Mouse (Mus musculus) adrenal gland, adult 2 months (tissue): ENCODE results near the gene Tnfrsf13c. TPM values are rescaled to one million over a fixed set of nuclear protein-coding genes. Genes with fewer than 3 reads are reported as not detected.
"Not testable (repeated sequence)": the region's sequence is repeated elsewhere in the genome, so short reads cannot be mapped to it uniquely, and the experiment has no call there.

Source experiments
- DNase-seq: peaks from one replicate; pipeline ENCODE4 v3.0.0; 2021
- long read RNA-seq: library from polyadenylated mRNA; stranded (forward); transcript quantifications from one replicate; pipeline ENCODE4 v2.0.0, GENCODE M21; 2021
- polyA plus RNA-seq: library from polyadenylated mRNA; depleted of rRNA; stranded (reverse); fragments of >200 nt; gene quantifications from 2 replicates; pipeline ENCODE4 v1.2.3, GENCODE M21; 2012; rRNA removed
- total RNA-seq, 2 experiments: library from RNA; stranded (reverse); gene quantifications; 2 replicates each; pipeline ENCODE4 v1.2.3; 2021

The Tnfrsf13c gene
- total RNA-seq = not detected
- 0.08 and 0.15 TPM in 2 replicates for polyA plus RNA-seq
- long read RNA-seq = 0 reads

- DNase-seq = peak; percentile 26
Observed at GRCm38 (mm10) chr15:82223657-82224601, at the start of gene Tnfrsf13c. Gene Tnfrsf13c (minus strand): TSS chr15:82224369.

DNA sequence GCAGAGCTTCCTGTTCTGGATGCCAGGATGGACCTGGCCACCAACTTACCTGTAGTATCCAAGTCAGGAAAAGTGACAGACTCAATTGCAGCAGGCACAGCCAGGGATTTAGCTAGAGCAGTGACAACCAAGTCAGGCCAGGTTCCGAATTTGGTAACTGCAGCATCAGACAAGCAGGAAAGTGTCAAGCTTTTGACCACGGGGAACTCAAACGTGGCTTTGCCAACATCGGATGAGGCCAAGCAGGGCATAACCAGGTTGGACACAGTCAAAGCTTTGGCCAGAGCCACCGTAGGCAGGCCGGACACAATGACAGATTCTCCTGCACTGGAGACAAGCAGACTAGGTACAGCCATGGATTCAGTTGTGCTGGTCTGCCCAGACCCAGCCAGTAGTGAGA, 48.1 kb upstream of the Tnfrsf13c start:
- no peak for DNase-seq

- peak; percentile 68 for DNase-seq
Observed at GRCm38 (mm10) chr15:82271201-82271600, 47.0 kb upstream of the Tnfrsf13c start.

DNA sequence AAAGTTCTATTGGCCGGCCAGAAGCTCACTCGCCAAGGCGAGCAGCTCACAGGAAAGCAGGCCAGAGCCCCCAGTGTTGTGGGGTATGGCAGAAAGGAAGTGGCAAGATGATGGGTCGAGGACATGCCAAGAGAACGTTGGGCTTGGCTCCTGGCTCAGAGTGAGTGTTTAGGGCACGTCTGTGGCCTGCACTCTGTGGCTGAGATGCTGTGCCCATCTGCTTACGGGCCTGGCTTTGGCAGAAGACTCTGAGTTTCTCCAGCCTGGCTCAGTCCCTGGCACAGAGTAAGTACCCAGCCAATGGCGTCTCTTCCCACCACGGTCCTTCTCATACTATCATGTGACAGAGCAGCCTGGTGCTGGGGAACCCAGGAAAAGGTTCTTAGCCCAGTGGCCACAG, 44.6 kb upstream of the Tnfrsf13c start:
- no peak for DNase-seq

DNA sequence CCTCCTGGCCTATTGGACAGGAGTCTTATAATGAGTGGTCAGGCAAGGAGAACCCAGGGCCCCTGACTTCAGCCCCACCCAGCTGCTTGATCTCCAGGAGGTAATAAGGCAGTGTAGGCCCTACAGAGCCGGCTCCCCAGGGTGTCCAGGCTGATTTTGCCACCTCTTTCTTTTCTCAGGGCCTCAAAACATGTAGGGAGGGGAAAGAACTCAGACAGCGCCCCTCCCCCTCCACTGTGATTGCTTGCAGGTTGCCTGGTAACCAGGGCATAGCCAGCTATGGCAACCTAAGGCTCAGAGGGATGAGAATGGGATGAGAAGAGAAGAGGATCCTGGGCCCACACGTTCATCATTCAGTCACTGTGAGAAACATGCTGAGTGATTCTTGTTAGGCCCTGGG, 44.0 kb upstream of the Tnfrsf13c start:
- no peak for DNase-seq

DNA sequence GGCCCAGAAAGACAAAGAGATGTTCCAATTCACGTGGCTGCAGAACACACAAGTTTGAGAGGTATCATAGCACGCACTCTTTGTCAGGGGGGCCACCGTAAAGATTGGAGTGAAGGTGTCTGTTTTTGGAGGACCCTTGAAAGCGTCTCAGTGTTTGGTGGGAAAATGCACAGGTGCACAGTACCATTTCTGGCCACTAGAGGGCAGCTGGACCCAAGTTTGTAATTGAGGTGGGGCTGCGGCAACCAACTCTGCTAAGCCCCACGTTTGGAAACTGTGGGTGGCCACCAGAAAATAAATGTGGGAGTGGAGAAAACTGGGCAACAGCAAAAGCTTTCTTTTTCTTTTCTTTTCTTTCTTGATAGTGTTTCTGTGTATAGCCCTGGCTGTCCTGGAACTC, 42.2 kb upstream of the Tnfrsf13c start:
- peak; percentile 36 for DNase-seq

- peak; percentile 41 for DNase-seq
Observed at GRCm38 (mm10) chr15:82259510-82259909, 35.3 kb upstream of the Tnfrsf13c start.

DNA sequence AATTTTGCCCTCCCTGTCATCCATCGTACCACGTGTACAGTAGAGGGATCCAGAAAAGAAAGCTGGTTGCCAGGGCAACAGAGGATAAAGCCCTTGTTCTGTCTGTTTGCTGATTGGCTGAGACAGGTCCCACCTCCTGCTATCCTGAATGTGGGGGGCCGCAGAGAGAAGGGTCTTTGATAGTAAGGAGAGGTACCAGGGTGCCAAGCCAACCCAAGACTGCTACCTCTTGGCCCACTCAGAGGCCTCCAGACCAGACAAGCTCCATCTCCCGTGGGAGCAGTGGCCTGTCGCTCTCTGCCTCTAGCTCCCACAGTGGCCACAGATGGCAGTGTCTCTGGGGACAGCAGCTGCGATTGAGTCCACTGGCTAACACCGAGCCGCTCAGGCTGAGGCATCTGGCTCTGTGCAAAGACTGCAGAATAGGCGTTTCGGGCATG, 31.8 kb upstream of the Tnfrsf13c start:
- no peak for DNase-seq

DNA sequence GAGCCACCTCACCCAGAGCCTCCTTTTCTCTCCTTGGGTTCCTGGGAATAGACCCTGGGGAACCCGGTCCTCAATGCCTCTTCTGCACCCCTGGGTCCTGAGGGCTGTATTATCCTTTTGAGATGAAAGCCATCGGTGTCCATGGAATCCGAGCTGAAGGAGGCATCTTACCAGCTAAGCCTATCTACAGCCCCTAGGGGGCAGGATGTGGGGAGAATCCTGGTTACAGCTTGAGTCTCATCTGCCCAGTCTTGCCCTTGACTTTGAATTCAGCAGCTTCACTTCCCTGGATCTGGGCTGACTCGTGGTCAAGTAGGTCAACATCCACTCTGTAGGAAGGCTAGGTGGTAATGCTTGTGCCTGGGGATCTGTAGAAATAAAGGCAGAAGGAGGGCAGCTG, 31.1 kb upstream of the Tnfrsf13c start:
- DNase-seq = no peak

GRCm38 (mm10) chr15:82252097-82252496, 27.9 kb upstream of the Tnfrsf13c start, which contains the start of gene 1500009C09Rik:
Gene 1500009C09Rik (plus strand): TSS chr15:82252397.
- DNase-seq = no peak

GRCm38 (mm10) chr15:82251579-82251978, 27.4 kb upstream of the Tnfrsf13c start:
- no peak for DNase-seq

GRCm38 (mm10) chr15:82247131-82247776, 23.1 kb upstream of the Tnfrsf13c start:
- DNase-seq = peak; percentile 85

- DNase-seq = not testable (repeated sequence)
Observed at GRCm38 (mm10) chr15:82244805-82245161, 20.6 kb upstream of the Tnfrsf13c start.

GRCm38 (mm10) chr15:82244115-82244804, 20.1 kb upstream of the Tnfrsf13c start, which contains the start of gene Cenpm:
Gene Cenpm (minus strand): TSS chr15:82244748.
- peak; percentile 95 for DNase-seq

- DNase-seq = no peak
Observed at GRCm38 (mm10) chr15:82243742-82244114, 19.6 kb upstream of the Tnfrsf13c start.

- DNase-seq = no peak
Observed at GRCm38 (mm10) chr15:82243311-82243710, 19.1 kb upstream of the Tnfrsf13c start.

- peak; percentile 79 for DNase-seq
Observed at GRCm38 (mm10) chr15:82236565-82236964, 12.4 kb upstream of the Tnfrsf13c start.

- DNase-seq = no peak
Observed at GRCm38 (mm10) chr15:82235661-82236060, 11.5 kb upstream of the Tnfrsf13c start.

GRCm38 (mm10) chr15:82232651-82233050, 8.5 kb upstream of the Tnfrsf13c start:
- DNase-seq = no peak

DNA sequence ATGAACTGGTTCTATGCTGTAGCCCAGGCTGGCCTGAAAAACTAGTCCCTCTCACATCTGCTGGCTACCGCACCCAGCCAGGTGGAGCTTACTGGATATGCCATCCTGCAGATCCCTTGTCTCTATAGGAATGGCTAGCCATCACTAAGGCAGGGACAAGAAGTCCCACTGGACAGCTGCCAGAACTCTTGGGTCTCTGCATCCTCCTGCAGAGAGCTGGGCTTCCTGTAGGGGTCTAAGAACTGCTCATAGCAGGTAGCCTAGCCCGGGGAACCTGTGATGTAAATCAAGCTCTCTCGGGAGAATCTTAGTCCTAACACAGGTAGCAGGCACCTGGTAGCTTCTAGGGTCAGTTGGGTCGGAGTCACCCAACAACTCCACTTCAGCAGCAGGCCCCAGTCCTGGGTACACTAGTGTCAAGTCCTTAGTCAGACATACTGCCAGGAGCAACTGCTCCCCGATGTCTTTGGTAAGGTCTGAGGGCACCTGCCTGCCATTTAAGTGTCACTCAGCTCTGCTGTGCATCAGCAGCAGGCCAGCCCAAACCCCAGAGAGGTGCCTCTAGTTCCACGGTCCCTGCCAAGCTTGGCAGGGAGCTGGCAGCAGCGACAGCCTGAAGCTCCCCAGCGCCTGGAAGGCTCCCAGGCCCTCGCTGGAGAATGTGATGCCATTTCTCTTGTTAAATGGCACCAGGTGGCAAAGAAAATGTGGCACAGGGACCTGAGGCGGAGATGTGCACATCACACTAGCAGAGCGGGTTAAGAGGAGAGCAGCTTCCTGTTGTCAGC, 7.6 kb upstream of the Tnfrsf13c start:
- DNase-seq = no peak

GRCm38 (mm10) chr15:82231100-82231499, 6.9 kb upstream of the Tnfrsf13c start:
- no peak for DNase-seq
